Mouse (Mus musculus): ENCODE data around the gene Diras1.
"Not testable (repeated sequence)": the region's sequence is repeated elsewhere in the genome, so short reads cannot be mapped to it uniquely, and the experiment has no call there.

DNA sequence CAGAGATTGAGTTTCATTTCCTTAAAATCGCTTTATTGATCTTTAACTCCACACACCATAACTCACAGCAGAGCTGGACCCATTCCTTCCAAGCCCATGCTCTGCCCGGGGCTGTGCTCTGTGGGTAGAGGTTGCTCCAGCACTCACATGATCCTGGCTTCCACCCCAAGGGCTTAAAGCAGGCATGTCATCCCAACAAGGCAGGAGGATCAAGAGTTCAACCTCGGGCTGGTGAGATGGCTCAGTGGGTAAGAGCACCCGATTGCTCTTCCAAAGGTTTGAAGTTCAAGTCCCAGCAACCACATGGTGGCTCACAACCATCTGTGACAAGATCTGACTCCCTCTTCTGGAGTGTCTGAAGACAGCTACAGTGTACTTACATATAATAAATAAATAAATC is 35.6 kb downstream of the Diras1 start:
- TF ChIP-seq CTCF, EP300 (IDR thresholded peaks at IDR 0.05; ENCODE audit: low read depth): not testable (repeated sequence)
